Mouse (Mus musculus): ENCODE results near the gene Klhl30. TPM values are rescaled to one million over a fixed set of nuclear protein-coding genes. Genes with fewer than 3 reads are reported as not detected.
A peak's percentile ranks its signal among the peaks of the same experiment; 100 is the strongest.

Gene Klhl30
- total and polyA plus RNA-seq, 2 experiments from 2014 or later, result 0.12 to 0.24 TPM

GRCm38 (mm10) chr1:91373414-91373835 lies 22.6 kb downstream of the Klhl30 start:
- no peaks in the 10 kb centered on the region for H3K9me3 ChIP-seq (ENCODE audit: low read length)
- H3K27ac ChIP-seq (ENCODE audit: low read depth, low read length), result no peak overlapping the region
- no peak overlapping the region for H3K4me2 ChIP-seq (ENCODE audit: low read depth)
- no peaks in the 10 kb centered on the region for H3K27me3 ChIP-seq (ENCODE audit: insufficient read depth, low read length)
- ATAC-seq, result no peak
- TF ChIP-seq CTCF (IDR thresholded peaks at IDR 0.05; ENCODE audit: low read depth), result no peak
- H3K36me3 ChIP-seq (ENCODE audit: insufficient read depth), result peaks cover 77% of the 10 kb centered on the region
- WGBS, result 87% methylated on average over 6 of the region's 6 CpGs
- H3K9ac ChIP-seq, result no peak overlapping the region
- no peak for DNase-seq
- H3K4me3 ChIP-seq (ENCODE audit: low read depth, low read length), result no peak overlapping the region
- no peaks in the 10 kb centered on the region for H3K4me1 ChIP-seq (ENCODE audit: insufficient read depth)

GRCm38 (mm10) chr1:91380453-91381090 lies 29.8 kb downstream of the Klhl30 start:
- no peaks in the 10 kb centered on the region for H3K4me1 ChIP-seq (ENCODE audit: insufficient read depth)
- H3K27ac ChIP-seq (ENCODE audit: low read depth, low read length), result no peak overlapping the region
- DNase-seq, result peak; percentile 85
- no peak overlapping the region for H3K4me2 ChIP-seq (ENCODE audit: low read depth)
- H3K9me3 ChIP-seq (ENCODE audit: low read length), result no peaks in the 10 kb centered on the region
- 57% methylated on average over 7 of the region's 7 CpGs for WGBS
- peak; percentile 89 for TF ChIP-seq CTCF (IDR thresholded peaks at IDR 0.05; ENCODE audit: low read depth)
- no peaks in the 10 kb centered on the region for H3K27me3 ChIP-seq (ENCODE audit: insufficient read depth, low read length)
- no peak overlapping the region for H3K4me3 ChIP-seq (ENCODE audit: low read depth, low read length)
- peak; percentile 80 for ATAC-seq
- H3K36me3 ChIP-seq (ENCODE audit: insufficient read depth), result peaks cover 88% of the 10 kb centered on the region
- no peak overlapping the region for H3K9ac ChIP-seq

DNA sequence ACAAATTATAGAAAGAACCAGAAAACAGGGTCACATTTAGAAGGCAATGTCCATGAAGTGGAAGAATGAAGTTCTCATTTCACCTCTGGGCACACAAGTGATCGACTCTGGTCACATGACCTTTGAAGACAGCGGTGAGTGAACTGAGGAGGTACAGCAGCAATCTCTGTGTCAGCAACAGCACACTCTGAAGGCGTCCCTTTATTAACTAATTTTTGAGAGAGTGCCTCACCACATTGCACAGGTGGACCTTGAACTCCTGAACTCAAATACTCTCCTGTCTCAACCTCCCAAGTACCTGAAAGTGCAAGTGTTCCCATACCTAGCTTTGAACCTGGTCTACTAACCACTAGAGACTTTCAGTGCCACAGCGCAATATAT lies 30.3 kb downstream of the Klhl30 start:
- WGBS, result 94% methylated on average over 4 of the region's 4 CpGs
- H3K4me2 ChIP-seq (ENCODE audit: low read depth), result no peak overlapping the region
- H3K9me3 ChIP-seq (ENCODE audit: low read length), result no peaks in the 10 kb centered on the region
- no peak overlapping the region for H3K4me3 ChIP-seq (ENCODE audit: low read depth, low read length)
- no peak for TF ChIP-seq CTCF (IDR thresholded peaks at IDR 0.05; ENCODE audit: low read depth)
- no peak for ATAC-seq
- no peak overlapping the region for H3K9ac ChIP-seq
- peaks cover 83% of the 10 kb centered on the region for H3K36me3 ChIP-seq (ENCODE audit: insufficient read depth)
- H3K4me1 ChIP-seq (ENCODE audit: insufficient read depth), result no peaks in the 10 kb centered on the region
- no peak for DNase-seq
- no peak overlapping the region for H3K27ac ChIP-seq (ENCODE audit: low read depth, low read length)
- no peaks in the 10 kb centered on the region for H3K27me3 ChIP-seq (ENCODE audit: insufficient read depth, low read length)

GRCm38 (mm10) chr1:91390369-91390768 lies 39.6 kb downstream of the Klhl30 start:
- DNase-seq, result no peak
- no peaks in the 10 kb centered on the region for H3K4me1 ChIP-seq (ENCODE audit: insufficient read depth)
- TF ChIP-seq CTCF (IDR thresholded peaks at IDR 0.05; ENCODE audit: low read depth), result no peak
- no peak overlapping the region for H3K4me3 ChIP-seq (ENCODE audit: low read depth, low read length)
- H3K4me2 ChIP-seq (ENCODE audit: low read depth), result no peak overlapping the region
- H3K9me3 ChIP-seq (ENCODE audit: low read length), result no peaks in the 10 kb centered on the region
- H3K27me3 ChIP-seq (ENCODE audit: insufficient read depth, low read length), result no peaks in the 10 kb centered on the region
- no peak overlapping the region for H3K27ac ChIP-seq (ENCODE audit: low read depth, low read length)
- no peak for ATAC-seq
- no peak overlapping the region for H3K9ac ChIP-seq
- H3K36me3 ChIP-seq (ENCODE audit: insufficient read depth), result peaks cover 32% of the 10 kb centered on the region
- 94% methylated on average over 5 of the region's 5 CpGs for WGBS

- Histone ChIP-seq H3K27me3 (ENCODE audit: insufficient read depth, low read length) (no peaks in the 10 kb centered on the region), H3K36me3 (ENCODE audit: insufficient read depth) (peaks cover 3% of the 10 kb centered on the region; the same call in 1 of the 2 replicates), H3K4me3 (ENCODE audit: low read depth, low read length) (peak overlapping the region; percentile 85), H3K27ac (ENCODE audit: low read depth, low read length) (peak overlapping the region; percentile 95), H3K9ac (peak overlapping the region; percentile 85), H3K4me2 (ENCODE audit: low read depth) (peak overlapping the region; percentile 67), H3K9me3 (ENCODE audit: low read length) (no peaks in the 10 kb centered on the region), H3K4me1 (ENCODE audit: insufficient read depth) (peaks cover 12% of the 10 kb centered on the region)
- peak; percentile 1; the same call in 1 of the 2 replicates for ATAC-seq
- 2% methylated on average over 12 of the region's 12 CpGs for WGBS
- TF ChIP-seq CTCF (IDR thresholded peaks at IDR 0.05; ENCODE audit: low read depth), result no peak
- DNase-seq, result no peak
Measured at GRCm38 (mm10) chr1:91397927-91398259, 47.1 kb downstream of the Klhl30 start.

- DNase-seq, result peak; percentile 94
- peaks cover 12% of the 10 kb centered on the region for H3K4me1 ChIP-seq (ENCODE audit: insufficient read depth)
- peaks cover 3% of the 10 kb centered on the region; the same call in 1 of the 2 replicates for H3K36me3 ChIP-seq (ENCODE audit: insufficient read depth)
- H3K27ac ChIP-seq (ENCODE audit: low read depth, low read length), result peak within 1 kb of the TSS; percentile 95
- H3K4me3 ChIP-seq (ENCODE audit: low read depth, low read length), result peak within 1 kb of the TSS; percentile 85
- 3% methylated on average over 86 of the region's 91 CpGs for WGBS
- no peaks in the 10 kb centered on the region for H3K27me3 ChIP-seq (ENCODE audit: insufficient read depth, low read length)
- TF ChIP-seq CTCF (IDR thresholded peaks at IDR 0.05; ENCODE audit: low read depth), result no peak
- peak within 1 kb of the TSS; percentile 67 for H3K4me2 ChIP-seq (ENCODE audit: low read depth)
- peak within 1 kb of the TSS; percentile 85 for H3K9ac ChIP-seq
- ATAC-seq, result peak; percentile 97
- no peaks in the 10 kb centered on the region for H3K9me3 ChIP-seq (ENCODE audit: low read length)
Measured at GRCm38 (mm10) chr1:91398260-91399062, 47.6 kb downstream of the Klhl30 start, which contains the start of gene Ilkap. Gene Ilkap, minus strand, starts transcription at chr1:91398815.

DNA sequence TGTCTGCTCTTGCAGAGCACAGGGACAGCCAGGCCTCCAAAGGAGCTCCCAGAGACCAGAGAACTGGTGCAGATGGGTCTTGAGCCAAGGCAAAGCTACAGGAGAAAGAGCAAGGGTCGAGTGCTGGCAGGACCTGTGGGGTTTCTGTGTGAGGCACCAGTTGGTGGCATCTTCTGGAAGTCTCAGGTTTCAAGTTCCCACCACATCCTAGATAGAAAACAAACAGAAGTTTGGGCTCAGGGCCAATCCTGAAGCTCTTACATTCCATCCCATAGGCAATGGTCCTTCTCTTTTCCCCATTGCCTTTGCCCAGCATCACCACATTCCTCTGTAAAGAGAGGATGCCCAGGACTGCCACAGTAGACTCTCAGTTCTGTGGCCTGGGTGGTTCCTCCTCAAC lies 54.2 kb downstream of the Klhl30 start:
- Histone ChIP-seq H3K4me1 (ENCODE audit: insufficient read depth) (no peaks in the 10 kb centered on the region), H3K9ac (no peak overlapping the region), H3K36me3 (ENCODE audit: insufficient read depth) (no peaks in the 10 kb centered on the region), H3K4me2 (ENCODE audit: low read depth) (no peak overlapping the region), H3K27ac (ENCODE audit: low read depth, low read length) (no peak overlapping the region), H3K27me3 (ENCODE audit: insufficient read depth, low read length) (no peaks in the 10 kb centered on the region), H3K9me3 (ENCODE audit: low read length) (no peaks in the 10 kb centered on the region), H3K4me3 (ENCODE audit: low read depth, low read length) (no peak overlapping the region)
- ATAC-seq (no peak), DNase-seq (no peak)
- TF ChIP-seq CTCF (IDR thresholded peaks at IDR 0.05; ENCODE audit: low read depth), result no peak
- 17% methylated on average over 1 of the region's 1 CpGs for WGBS
